Comparison of ENCODE assay signal across 8 mouse cellular contexts in the genomic region with DNA sequence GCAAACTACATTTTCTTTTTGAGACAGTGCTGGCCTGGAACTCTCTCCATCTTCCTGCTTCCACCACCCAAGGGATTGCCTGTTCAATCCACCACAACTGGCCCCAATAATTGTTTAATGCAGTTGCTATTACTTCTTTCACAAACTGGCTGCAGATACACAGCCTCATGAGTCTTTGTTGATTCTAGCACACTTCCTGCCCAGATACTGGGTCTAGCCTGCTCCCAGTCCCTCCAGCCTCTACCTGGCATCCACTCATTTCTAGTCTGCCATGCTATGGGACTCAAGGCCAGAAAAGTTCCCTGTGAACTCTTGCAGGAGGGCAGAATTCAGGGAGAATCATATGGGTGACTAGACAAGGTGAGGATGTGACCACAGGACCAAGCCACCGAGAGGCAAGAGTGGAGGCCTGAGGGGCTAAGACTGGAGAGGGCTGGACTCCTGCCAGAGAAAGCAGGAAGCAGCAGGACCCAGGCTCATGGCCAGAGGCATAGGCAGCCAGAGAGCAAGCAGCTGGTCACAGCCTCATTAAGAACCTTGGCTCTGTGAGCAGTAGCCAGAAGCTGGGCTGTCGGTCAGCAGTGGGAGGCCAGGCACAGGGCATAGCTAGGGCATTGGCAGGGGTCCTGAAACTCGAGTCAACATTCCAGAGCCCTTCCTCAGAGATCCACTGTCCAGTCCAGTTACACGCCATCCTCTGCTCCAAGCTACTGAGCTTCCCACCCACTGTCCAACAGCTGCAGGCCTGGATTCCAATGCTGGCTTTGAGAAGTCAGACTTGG. TPM values are rescaled to one million over a fixed set of nuclear protein-coding genes. Genes with fewer than 3 reads are reported as not detected.
A peak's percentile ranks its signal among the peaks of the same experiment; 100 is the strongest.
DNase-seq lines count a peak whose midpoint lies in the region; ATAC-seq and TF ChIP-seq lines count a peak whose summit lies in the region.

No protein-coding gene starts in this region.

- no peak overlapping the region for H3K9ac ChIP-seq in liver, embryonic 13.5 days

- H3K4me1 ChIP-seq in kidney, adult 2 months (ENCODE audit: control insufficient read depth, insufficient read depth, low read length) = no peaks in the 10 kb centered on the region
- H3K4me1 ChIP-seq in liver, embryonic 13.5 days (replicated peaks) = peaks cover 23% of the 10 kb centered on the region; the same call in 1 of the 2 replicates

- TF ChIP-seq CTCF in layer of hippocampus, adult 2 months (conservative IDR thresholded peaks at IDR 0.05) = no peak
- TF ChIP-seq CTCF in brain, embryonic 14.5 days (IDR thresholded peaks at IDR 0.05; ENCODE audit: borderline replicate concordance, extremely low read depth, insufficient read depth, insufficient read length) = no peak
- no peak for TF ChIP-seq CTCF in kidney, adult 2 months (conservative IDR thresholded peaks at IDR 0.05; ENCODE audit: insufficient read depth, insufficient read length, low read depth, low read length)

- peak; percentile 33 for ATAC-seq in liver, embryonic 13.5 days (ENCODE audit: low read depth)

- H3K4me2 ChIP-seq in liver, embryonic 13.5 days = no peak overlapping the region

- H3K27ac ChIP-seq in layer of hippocampus, adult 2 months = peak overlapping the region; percentile 18; the same call in 1 of the 2 replicates
- H3K27ac ChIP-seq in kidney, adult 2 months (ENCODE audit: insufficient read depth, low read depth, low read length) = peak overlapping the region; percentile 41; the same call in 1 of the 2 replicates
- peak overlapping the region; percentile 43 for H3K27ac ChIP-seq in liver, embryonic 13.5 days

- 21% methylated on average over 4 of the region's 4 CpGs for WGBS in kidney, adult 2 months
- 41% methylated on average over 4 of the region's 4 CpGs for WGBS in liver, embryonic 13.5 days (ENCODE audit: insufficient replicate concordance)

- no peaks in the 10 kb centered on the region for H3K36me3 ChIP-seq in kidney, adult 2 months (ENCODE audit: control insufficient read depth, insufficient read depth, low read length)
- no peaks in the 10 kb centered on the region for H3K36me3 ChIP-seq in liver, embryonic 13.5 days

- H3K9me3 ChIP-seq in liver, embryonic 13.5 days (replicated peaks) = no peaks in the 10 kb centered on the region

- H3K27me3 ChIP-seq in kidney, adult 2 months (replicated peaks; ENCODE audit: control insufficient read depth, insufficient read depth, low read length) = no peaks in the 10 kb centered on the region
- no peaks in the 10 kb centered on the region for H3K27me3 ChIP-seq in liver, embryonic 13.5 days

- no peak for TF ChIP-seq POLR2A in brain, embryonic 14.5 days (IDR thresholded peaks at IDR 0.05; ENCODE audit: borderline replicate concordance, extremely low read depth, insufficient read depth, insufficient read length, poor library complexity, severe bottlenecking)
- no peak for TF ChIP-seq POLR2A in kidney, adult 2 months (IDR thresholded peaks at IDR 0.05; ENCODE audit: low read depth, low read length)

- no peak overlapping the region for H3K4me3 ChIP-seq in layer of hippocampus, adult 2 months
- no peak overlapping the region for H3K4me3 ChIP-seq in kidney, adult 2 months (ENCODE audit: insufficient read depth, low read depth, low read length)
- no peak overlapping the region for H3K4me3 ChIP-seq in liver, embryonic 13.5 days (replicated peaks)

- DNase-seq in layer of hippocampus, adult 2 months (ENCODE audit: low spot score in 2 of 2) = peak; percentile 15 to 38
- no peak for DNase-seq in layer of hippocampus, adult 9-10 months (ENCODE audit: low spot score)
- DNase-seq in brain, embryonic 14.5 days (ENCODE audit: low read depth) = peak; percentile 35
- peak; percentile 86 for DNase-seq in heart, adult 8-10 months (ENCODE audit: low spot score)
- DNase-seq in kidney, adult 2 months = peak; percentile 80
- DNase-seq in liver, embryonic 13.5 days = no peak
- DNase-seq in right cerebral cortex, postnatal 4 days = peak; percentile 19
- no peak for DNase-seq in c-Kit-positive CD71-positive TER-119-positive erythroid progenitor cells, embryonic 14.5 days (ENCODE audit: low spot score)

RNA-seq across cellular contexts. Expression of gene Tnfrsf1b, which starts 7.4 kb away (rescaled TPM):
- total RNA-seq in layer of hippocampus, adult 2 months (2021) = 1 to 10 TPM; 2.7 TPM
- 2.2 and 3.4 TPM in 2 replicates for polyA plus RNA-seq in brain, embryonic 14.5 days (2012; rRNA removed)
- 1 to 10 TPM; 4.6 to 7.7 (median 5.3) TPM for total RNA-seq in heart, adult 8-10 months (2022)
- polyA plus RNA-seq in kidney, adult 2 months (2012; rRNA removed) = 6.5 and 8.4 TPM in 2 replicates
- 4.1 and 4.8 TPM in 2 replicates for polyA plus RNA-seq in liver, embryonic 13.5 days (2015; fragmentation: Nextera tagmentation; extraction: Ambion mirVana)

RNA-seq across cellular contexts. Expression of gene Vps13d, which starts 44.4 kb away (rescaled TPM):
- 10 to 100 TPM; 69.1 to 75.6 TPM for total RNA-seq in layer of hippocampus, adult 2 months (2021)
- polyA plus RNA-seq in brain, embryonic 14.5 days (2012; rRNA removed) = 19.0 and 26.9 TPM in 2 replicates
- total RNA-seq in heart, adult 8-10 months (2022) = 10 to 100 TPM; 76.7 to 88.3 (median 79.4) TPM
- polyA plus RNA-seq in kidney, adult 2 months (2012; rRNA removed) = 18.4 and 19.8 TPM in 2 replicates
- 3.1 and 3.5 TPM in 2 replicates for polyA plus RNA-seq in liver, embryonic 13.5 days (2015; fragmentation: Nextera tagmentation; extraction: Ambion mirVana)

Comparison
In these comparisons a context has a peak if more than half of its experiments do, and no peak if none do; other contexts are left out.
1. DNase-seq: peak in layer of hippocampus, adult 2 months (2 of 2), brain, embryonic 14.5 days (single experiment), heart, adult 8-10 months (single experiment), kidney, adult 2 months (single experiment) and right cerebral cortex, postnatal 4 days (single experiment); none in layer of hippocampus, adult 9-10 months (single experiment), liver, embryonic 13.5 days (single experiment) and c-Kit-positive CD71-positive TER-119-positive erythroid progenitor cells, embryonic 14.5 days (single experiment).
2. Peak in every context shown above with its lines, with median percentiles within 50 percentile points of each other: H3K27ac ChIP-seq.